23 mouse cellular contexts compared by ENCODE assay signal in genomic region chr15:102984925-102985324, GRCm38 (mm10). TPM values are rescaled to one million over a fixed set of nuclear protein-coding genes. Genes with fewer than 3 reads are reported as not detected.
"Had no signal": no experiment of that assay in that cellular context is flagged by ENCODE, and none has a peak within 500 bp of the region (broad histone marks: within the 10 kb centered on the region; RNA-seq: fewer than 3 reads in every experiment).

No protein-coding gene starts in this region.

- DNase-seq: kidney, adult 11 months; left cerebral cortex, postnatal 4 days; lung, embryonic 14.5 days; lung, postnatal 10 days; retina, postnatal 1 day; right cerebral cortex, postnatal 4 days; spleen, adult 18-20 months; thymus, adult 18-20 months; thymus, postnatal 14 days had no signal

- H3K9me3 ChIP-seq: limb, embryonic 15.5 days; liver, embryonic 12.5 days; megakaryocyte, embryonic 14.5 days had no signal

- H3K9ac ChIP-seq: limb, embryonic 15.5 days; liver, embryonic 12.5 days; lung, embryonic 14.5 days had no signal

- H3K4me3 ChIP-seq: limb, embryonic 15.5 days; liver, embryonic 12.5 days; megakaryocyte, embryonic 14.5 days had no signal

- H3K27ac ChIP-seq: hindbrain, postnatal 0 days; limb, embryonic 15.5 days; liver, embryonic 12.5 days; macrophage had no signal

- H3K4me2 ChIP-seq: limb, embryonic 15.5 days; liver, embryonic 12.5 days; lung, embryonic 14.5 days; midbrain, embryonic 11.5 days had no signal

- H3K36me3 ChIP-seq: limb, embryonic 15.5 days; liver, embryonic 12.5 days had no signal

- ATAC-seq: hindbrain, postnatal 0 days; liver, embryonic 12.5 days; midbrain, embryonic 16.5 days had no signal

RNA-seq across cellular contexts. Expression of gene Hoxc8, which starts 5.5 kb away (rescaled TPM):
- total RNA-seq: layer of hippocampus, adult 8-10 months; layer of hippocampus, postnatal 14 days; left cerebral cortex, adult 18-20 months; left cerebral cortex, postnatal 10 days; left cerebral cortex, postnatal 4 days; neutrophil, adult 5-6 weeks had no signal
- polyA plus RNA-seq: hindbrain, postnatal 0 days; liver, embryonic 16.5 days; lung, embryonic 14.5 days; macrophage; midbrain, embryonic 11.5 days; midbrain, embryonic 16.5 days had no signal

RNA-seq across cellular contexts. Expression of gene Hoxc9, which starts 8.7 kb away (rescaled TPM):
- total RNA-seq: hindbrain, postnatal 0 days; layer of hippocampus, adult 8-10 months; layer of hippocampus, postnatal 14 days; left cerebral cortex, adult 18-20 months; left cerebral cortex, postnatal 10 days; left cerebral cortex, postnatal 4 days; neutrophil, adult 5-6 weeks had no signal
- polyA plus RNA-seq: hindbrain, postnatal 0 days; liver, embryonic 12.5 days; liver, embryonic 16.5 days; lung, embryonic 14.5 days; macrophage; midbrain, embryonic 11.5 days; midbrain, embryonic 16.5 days; stomach, embryonic 14.5 days had no signal

RNA-seq across cellular contexts. Expression of gene Hoxc6, which starts 13.1 kb away (rescaled TPM):
- total RNA-seq: layer of hippocampus, adult 8-10 months; layer of hippocampus, postnatal 14 days; left cerebral cortex, adult 18-20 months; left cerebral cortex, postnatal 10 days; left cerebral cortex, postnatal 4 days; neutrophil, adult 5-6 weeks had no signal
- polyA plus RNA-seq: liver, embryonic 16.5 days; lung, embryonic 14.5 days; macrophage; midbrain, embryonic 11.5 days; midbrain, embryonic 16.5 days had no signal

RNA-seq across cellular contexts. Expression of gene Hoxc5, which starts 17.7 kb away (rescaled TPM):
- total RNA-seq: layer of hippocampus, adult 8-10 months; layer of hippocampus, postnatal 14 days; left cerebral cortex, adult 18-20 months; left cerebral cortex, postnatal 10 days; left cerebral cortex, postnatal 4 days; neutrophil, adult 5-6 weeks had no signal
- polyA plus RNA-seq: macrophage; midbrain, embryonic 11.5 days; midbrain, embryonic 16.5 days had no signal

RNA-seq across cellular contexts. Expression of gene Hoxc10, which starts 18.3 kb away (rescaled TPM):
- total RNA-seq: hindbrain, postnatal 0 days; layer of hippocampus, adult 8-10 months; layer of hippocampus, postnatal 14 days; left cerebral cortex, adult 18-20 months; left cerebral cortex, postnatal 10 days; left cerebral cortex, postnatal 4 days; neutrophil, adult 5-6 weeks had no signal
- polyA plus RNA-seq: hindbrain, postnatal 0 days; liver, embryonic 12.5 days; liver, embryonic 16.5 days; lung, embryonic 14.5 days; macrophage; midbrain, embryonic 11.5 days; midbrain, embryonic 16.5 days; stomach, embryonic 14.5 days had no signal
